Mouse (Mus musculus) thymus, postnatal 25 days (tissue): ENCODE data around the gene 5330417C22Rik.

Source experiments
- DNase-seq: peaks from one replicate; pipeline ENCODE4 v3.0.0; 2022

The 5330417C22Rik gene

DNA sequence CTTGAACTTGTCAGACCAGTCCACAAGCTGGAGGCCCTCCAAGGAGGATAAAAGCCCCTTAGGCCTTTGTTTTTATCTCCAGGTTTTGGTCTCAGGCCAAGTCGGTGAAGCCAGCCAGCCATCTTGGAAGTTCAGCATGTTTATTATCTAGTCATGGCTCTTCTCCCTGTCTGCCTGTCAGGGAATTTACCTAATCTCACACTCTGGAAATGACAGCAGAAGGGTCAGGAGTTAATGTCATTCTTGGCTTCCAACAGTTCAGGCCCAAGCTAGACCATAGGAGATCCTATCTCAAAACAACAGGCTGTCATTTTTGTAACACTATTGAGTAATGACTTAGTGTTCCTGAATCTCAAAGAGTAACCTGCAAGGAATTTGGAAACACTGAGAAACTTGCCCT, 82.2 kb downstream of the 5330417C22Rik start:
- DNase-seq, result no peak

DNA sequence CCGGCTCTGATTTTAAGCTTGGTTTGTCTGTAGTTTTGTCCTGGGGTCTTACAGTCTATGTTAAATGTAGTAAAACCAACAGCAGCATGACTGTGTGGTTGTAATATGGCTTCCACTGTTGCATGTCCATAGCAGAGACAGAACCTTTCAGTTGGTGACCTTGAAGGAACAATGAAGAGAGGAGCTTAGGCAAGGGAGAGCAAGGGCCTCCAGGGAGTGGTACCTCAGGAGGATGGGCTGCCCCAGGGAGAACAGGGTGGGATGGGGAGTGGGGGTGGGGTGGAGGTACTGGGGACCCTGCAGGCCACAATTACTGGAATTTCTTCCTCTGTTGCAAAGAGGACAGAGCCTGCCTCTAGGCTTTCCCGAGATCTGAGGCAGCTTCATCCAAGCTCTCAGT, 84.4 kb downstream of the 5330417C22Rik start:
- no peak for DNase-seq

DNA sequence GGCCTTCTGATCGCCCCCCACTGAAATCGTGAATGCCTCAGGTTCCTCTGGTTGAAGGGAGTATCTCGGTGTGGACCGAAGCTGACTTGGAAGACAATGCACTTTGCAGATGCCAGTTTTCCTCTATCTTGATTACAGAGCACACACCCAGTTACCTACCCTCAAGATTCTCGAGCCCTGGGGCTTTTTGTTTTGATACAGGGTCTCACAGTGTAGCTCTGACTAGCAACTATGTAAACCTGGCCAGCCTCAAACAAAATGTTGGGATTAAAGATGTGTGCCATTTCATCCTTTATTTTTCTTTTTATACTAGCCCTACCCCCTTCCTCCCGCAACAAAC, 91.0 kb downstream of the 5330417C22Rik start:
- DNase-seq, result no peak

DNA sequence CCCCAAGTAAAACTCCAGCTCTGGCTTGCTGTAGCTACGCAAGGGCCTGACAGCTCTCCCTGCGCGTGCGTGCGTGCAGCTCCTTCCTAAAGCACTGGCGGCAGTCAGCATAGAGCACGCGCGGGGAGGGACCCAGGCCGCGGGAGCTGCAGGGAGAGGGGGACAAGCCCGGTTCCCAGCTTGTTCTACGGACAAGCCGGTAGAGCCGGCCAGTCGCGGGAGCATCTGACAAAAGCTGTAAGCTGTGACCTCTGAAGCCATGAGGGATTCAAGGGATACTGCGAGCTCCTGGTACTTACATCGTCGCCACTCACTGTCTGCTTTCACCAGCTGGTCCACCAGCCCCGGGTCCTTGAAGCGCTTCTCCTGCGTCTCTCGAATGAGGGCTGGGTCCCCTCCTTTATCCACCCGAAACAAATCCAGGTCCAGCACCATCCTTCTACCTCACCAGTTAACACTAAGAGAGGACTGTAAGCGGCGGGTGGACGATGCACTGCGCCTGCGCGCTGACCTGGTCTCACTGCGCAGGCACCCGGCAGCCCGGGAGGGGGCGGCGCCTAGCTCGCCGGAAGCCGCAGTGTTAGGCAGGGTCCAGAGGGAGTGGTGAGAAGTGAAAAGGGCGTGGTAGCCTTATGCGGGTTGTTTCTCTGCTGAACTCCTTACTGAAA, 91.5 kb downstream of the 5330417C22Rik start, which contains the start of gene Sars:
Gene Sars (minus strand): TSS at position 512 of the 668 bp plus-strand sequence.
- DNase-seq, result peak; percentile 87

DNA sequence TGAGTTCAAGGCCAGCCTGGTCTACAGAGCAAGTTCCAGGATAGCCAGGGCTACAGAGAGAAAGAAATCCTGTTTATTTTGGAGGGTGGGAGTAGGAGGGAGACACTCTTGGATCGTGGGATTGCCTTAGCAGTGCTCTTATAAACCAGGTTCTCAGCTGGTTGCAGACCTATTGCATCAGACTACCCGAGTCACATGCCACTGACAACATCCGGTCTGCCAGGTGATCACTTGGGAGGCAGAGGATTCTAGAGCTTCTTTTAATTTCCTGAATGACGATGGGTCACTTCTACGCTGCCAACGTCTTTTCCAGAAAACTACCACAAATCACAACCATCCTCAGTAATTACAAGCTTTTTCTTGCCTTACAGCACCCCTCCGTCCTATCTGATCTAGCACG, 92.3 kb downstream of the 5330417C22Rik start:
- DNase-seq, result peak; percentile 38

DNA sequence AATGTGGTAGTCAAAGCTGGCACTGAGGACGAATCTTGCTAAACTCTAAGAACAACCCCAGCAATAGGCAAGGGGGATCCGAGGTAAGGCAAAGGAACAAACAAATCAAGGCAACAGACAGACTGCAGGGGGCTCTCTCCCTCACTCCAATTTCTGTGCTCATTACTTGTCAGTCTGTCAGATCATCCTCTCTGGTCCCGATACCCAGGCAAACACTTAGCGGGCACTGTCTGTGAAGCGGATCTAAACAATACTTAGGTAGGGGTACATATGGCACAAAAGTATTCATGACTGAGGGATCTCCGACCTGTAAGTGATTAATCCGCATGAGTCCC, 100.0 kb downstream of the 5330417C22Rik start:
- DNase-seq, result no peak

DNA sequence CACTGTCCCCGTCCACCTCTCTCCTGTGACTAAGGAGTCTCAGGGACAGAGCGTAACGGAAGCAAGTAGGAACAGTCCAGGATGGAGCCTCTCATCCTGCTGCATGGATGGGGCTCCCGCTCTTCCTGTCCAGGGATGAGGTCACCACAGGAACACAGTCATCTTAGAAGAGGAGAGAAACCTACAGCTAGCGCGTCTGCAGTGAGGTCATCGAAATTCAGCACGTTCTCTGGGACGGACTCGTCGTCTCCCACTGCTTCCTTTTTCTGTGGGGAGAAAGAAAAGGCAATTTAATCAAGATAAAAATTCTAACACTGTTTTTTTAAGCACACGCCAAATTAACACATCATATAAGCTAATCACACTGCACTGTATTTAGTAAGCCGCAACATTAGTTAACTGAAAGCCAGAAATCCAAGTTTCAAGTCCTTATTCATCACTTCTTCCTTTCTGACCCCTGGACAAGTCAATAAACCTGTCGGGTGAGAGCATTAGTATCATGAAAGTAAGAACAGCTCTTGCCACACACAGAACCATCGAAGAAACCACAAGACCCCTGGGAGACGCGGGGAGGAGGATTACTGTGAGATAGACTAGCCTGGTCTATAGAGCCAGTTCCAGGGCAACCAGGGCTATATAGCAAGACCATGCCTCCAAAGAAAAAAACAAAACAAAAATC, 100.5 kb downstream of the 5330417C22Rik start:
- DNase-seq, result no peak

DNA sequence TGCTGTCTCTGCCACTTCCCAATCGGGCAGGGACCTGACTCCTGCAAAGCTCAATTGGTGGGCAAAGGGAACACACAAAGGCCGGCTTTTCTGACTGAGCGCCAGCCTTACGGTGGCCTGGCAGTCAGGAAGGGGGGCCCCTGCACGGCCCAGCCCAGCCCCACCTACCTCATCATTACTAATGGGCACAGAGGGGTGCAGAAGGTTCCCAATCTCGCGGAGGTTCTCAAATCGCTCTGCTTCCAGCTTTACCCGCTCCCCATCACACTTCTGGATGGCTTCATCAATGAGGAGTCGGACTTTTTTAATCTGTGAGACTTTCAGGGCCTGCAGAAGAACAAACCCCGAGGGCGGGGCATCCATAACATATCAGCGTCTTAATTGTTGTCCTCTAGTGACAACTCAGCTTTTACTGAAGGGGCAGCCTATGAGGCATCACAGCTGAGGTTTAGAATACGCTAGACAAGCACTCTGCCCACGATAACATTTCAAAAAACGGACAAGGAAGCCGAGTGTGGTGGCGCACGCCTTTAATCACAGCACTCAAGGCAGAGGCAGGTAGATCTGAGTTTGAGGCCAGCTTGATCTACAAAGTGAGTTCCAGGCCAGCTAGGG, 102.3 kb downstream of the 5330417C22Rik start:
- DNase-seq, result no peak

DNA sequence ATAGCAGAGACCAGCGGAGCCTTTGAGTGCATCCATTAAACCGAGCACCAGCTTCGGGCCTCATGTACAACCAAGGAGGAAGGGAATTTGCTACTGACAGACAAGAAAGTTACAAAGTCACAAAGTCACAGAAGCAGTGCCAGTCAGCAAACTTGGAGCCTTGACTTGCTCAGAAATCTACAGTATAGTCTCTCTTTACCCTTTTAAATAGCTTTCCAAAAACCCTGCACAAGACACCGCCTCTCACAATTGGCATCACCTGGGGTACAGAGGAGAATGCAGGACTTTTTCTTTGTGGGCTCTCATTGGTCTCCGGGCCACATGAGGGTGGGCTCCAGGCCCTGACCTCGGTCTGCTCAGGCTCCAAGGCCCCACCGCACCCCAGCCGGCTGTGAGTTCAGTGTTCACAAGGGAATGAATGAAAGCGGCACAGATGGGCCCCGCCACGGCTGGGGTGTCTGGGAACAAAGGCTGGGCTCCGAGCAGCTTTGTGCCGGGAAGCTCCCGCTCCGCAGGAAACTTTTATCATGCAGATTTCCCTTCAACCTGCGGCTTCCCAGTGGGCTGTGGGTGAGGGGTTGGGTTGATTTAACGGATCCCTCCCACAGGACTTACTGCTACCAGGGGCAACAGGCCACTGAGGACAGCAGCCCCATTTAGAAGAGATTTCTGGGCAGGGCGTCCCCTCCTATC, 103.0 kb downstream of the 5330417C22Rik start:
- DNase-seq, result no peak

DNA sequence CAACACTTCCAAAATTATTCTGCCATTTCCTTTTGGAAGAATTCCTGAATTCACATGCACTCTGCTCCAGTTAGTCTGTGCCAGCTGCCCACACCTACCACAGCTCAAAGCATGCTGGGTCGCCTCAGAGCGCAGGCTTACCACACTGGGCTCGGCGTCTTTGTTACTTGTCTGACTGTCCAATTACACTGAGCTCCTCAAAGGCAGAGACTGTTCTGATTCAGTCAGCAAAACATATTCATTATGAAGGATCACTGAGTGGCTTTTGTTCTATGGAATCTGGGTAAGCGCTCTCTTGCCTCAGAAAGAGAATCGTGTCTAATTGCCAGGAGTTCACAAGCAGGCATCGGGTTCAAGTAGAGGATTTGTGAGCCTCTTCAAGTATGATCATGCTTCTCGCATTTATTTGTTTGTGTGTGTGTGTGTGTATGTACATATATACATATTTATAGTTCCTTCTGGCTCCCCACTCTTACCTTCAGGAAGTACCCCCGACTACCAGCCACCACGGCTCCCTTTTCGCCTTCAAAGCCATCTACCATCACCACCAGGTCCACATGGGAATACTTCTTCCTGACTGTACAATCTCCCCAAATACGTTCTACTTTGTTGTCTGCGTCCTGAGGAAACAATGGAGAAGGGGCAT, 103.7 kb downstream of the 5330417C22Rik start:
- DNase-seq, result no peak

DNA sequence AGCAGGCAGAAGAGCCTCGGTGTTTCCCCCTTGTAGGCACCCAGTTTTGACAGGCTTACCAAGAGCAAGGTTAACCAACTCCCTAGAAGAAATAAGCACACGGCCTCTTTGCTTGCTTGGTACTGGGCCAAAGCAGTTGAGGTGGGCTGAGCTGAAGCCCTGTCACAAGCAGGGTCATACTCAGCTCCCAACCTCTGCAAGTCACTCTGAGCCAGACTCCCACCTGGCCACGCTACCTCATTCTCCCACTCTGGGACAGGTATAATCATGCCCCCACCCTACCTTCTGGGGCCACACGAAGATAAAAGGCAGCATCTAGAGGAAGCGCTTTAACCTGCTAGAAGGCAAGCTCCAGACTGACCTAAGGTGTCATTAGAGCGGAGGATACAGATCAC, 110.7 kb downstream of the 5330417C22Rik start:
- DNase-seq, result no peak

DNA sequence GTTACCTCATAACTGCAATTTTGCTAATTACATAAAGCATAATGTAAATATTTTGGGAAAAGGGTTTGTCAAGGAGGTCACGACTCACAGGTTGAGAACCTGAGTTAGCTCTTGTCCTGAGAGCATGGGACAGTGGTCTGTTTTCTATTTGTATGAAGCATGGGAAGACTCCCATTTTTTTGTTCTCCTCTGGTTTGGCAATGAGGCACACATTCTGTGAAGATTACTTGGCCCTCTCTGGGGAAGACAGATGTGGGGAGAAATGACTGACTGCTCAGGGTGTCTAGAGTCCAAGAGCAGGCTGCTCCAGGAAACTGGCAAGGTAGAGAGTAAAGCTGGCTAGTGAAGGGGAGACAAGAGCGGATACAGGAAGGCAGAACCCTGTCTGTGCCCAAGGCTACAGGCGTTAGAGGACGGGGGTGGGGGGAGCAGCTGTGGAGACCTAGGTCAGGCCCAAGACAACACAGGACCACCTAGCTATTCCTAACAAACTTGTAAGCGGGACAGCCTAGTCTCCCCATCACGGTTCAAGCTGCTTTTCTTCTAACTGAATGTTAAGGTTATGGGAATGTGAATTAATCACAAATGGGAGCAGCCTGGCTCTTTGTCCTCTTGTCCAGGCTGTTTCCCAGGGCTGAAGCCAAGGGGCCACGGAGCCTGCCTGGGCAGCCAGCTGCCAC, 111.3 kb downstream of the 5330417C22Rik start:
- no peak for DNase-seq

DNA sequence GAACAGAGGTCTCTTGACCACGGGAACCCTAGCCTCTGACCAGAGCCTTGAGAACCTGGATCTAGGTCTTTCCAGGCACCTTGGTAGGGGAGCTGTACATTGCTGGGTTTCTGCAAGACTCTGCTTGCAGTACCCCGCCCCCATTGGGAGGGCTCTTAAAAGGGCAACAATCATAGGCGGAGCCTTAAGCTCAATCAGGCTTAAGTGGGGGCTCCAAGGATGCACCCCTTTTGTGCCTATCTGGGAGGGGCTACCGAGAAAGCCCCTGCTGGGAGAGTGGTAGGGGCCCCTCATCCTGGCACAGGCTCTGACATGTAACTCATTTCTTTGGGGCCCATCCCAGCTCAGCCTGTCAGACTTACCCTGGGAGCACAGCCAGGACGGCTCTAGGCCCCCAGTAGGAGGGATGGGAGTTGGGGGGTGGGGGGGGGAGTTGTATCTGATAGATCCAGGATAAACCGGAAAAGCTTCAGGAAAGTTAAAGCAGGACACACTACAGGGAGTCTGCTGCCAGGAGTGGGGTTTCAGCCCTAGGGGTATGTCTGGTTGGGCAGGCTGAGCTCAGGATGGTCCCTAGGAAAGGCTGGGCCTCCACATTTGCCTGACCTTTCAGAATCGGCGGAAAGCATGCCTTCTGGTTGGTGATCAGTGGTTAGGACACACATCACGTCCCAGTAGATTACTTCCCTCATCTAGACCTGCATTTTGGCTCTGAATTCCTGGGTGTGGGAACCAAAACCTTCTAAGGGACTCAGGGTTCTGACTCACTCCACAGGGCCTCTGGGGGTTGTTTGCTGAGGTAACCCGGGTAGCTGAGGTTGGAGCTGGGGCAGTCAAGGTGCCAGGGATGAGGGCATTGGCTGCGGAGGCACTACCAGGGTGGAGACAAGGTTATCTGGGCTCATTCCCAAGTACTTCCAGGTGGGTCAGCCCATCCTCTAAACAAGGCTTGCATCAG, 112.2 kb downstream of the 5330417C22Rik start:
- peak; percentile 50 for DNase-seq

DNA sequence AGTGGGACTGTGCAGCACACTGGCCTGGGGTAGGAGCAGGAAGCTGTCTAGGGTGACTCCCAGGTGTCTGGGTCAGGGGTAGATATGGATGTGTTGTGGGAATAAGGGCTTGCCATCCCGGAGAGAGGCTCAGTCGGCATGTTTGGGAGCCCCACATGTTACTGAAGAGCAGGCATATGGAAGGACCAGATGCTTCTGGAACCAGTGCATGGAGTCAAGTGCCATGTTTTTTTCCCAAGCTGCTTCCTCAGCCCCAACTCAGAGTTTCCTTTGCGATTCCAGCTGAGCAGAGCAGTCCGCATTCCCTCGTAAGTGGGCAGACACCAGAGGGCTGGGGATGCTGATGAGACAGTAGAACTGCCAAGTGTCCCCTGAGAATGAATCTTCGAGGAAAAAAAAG, 113.3 kb downstream of the 5330417C22Rik start:
- DNase-seq, result no peak

DNA sequence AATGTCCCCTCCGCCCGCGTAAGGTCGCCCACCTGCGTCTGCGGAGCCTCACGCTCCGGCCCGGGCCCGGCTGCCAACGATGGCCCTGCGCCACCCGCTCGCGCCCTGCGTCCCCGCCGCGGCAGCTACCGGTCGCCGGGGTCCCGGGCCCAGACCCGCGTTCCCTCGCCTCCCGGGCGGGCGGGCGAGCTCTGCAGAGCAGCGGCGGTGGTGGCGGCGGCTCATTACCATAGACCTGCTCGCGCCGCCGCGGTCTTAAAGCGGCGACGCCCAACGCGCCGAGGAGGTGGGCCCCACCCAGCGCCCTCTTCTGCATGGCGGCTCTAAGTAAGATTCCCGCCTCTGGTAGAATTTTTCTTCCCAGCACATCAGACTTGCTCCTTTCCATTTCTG, 120.5 kb downstream of the 5330417C22Rik start:
- peak; percentile 85 for DNase-seq

DNA sequence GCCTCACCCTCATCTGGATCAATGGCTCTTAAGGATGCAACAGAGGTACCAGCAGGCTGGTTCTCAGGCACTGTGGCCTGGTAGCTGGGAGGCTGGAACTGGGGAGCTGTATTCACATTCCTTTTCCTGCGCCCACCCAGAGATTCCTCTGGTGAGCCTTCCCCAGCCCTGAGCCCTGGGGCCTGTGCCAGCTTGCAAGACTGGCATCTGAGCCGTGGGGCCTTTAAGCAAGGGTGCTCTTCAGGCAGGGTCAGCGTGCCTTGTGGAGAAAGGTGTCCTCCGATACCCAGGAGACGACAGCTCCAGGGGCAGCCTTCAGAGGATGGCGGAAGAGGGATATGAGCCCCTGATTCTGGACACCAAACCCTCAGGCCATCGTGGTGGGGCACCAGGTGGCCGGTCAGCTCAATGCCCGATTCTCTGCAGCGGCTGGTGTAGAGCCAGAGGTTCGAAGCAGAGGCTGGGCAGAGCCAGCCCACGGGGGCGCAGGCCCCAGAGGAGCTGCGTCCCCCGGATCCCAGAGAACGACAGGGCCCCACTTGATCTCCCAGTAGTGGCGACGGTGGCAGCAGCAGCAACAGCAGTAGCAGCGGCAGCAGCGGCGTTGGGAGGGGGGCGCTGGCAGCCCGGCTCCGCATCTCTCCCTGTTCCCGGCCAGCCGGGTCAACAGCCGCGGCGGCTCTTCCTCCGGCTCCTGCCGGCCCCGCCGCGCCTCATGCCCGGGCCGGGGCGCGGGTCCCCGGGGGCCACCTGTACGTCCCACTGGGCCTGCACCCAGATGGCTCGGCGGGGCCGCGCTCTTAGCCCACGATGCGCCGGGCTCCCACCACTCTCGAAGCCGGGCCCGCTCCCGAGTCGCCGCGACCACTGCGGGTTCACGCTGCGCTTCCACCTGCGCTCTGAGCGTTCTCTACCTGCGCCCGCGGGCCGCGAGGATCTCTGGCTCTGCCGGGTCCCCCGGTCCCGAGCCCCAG, 121.2 kb downstream of the 5330417C22Rik start, which contains the start of gene Celsr2:
Gene Celsr2 (minus strand): TSS at position 696 of the 974 bp plus-strand sequence.
- DNase-seq, result peak; percentile 55

DNA sequence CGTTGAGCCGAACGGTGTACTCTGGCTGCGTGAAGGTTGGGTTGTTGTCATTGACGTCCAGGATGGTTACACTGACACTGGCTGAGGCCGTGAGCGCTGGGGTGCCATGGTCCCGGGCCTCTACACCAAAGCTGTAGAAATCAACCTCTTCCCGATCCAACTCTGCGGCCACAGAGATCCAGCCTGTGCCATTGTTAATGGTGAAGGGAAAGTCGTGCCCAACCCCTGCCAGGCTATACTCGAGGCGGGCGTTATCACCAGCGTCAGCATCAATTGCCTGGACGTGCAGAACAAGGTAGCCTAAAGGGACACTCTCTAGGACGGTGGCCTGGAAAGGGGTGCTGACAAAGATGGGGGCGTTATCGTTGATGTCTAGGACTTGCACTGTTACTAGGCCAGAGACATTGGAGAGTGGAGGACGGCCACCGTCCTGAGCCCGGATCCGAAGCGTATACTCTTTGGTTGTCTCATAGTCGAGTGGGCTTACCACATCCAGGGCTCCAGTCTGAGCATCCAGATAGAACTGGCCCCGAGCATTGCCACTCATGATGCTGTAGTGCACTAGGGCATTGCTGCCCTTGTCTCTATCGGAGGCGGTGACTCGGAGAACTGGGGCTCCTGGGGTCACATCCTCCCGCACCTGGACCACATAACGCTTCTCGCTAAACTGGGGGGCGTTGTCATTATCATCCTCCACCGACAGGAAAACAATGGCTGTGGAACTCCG, 122.5 kb downstream of the 5330417C22Rik start:
- DNase-seq, result no peak

DNA sequence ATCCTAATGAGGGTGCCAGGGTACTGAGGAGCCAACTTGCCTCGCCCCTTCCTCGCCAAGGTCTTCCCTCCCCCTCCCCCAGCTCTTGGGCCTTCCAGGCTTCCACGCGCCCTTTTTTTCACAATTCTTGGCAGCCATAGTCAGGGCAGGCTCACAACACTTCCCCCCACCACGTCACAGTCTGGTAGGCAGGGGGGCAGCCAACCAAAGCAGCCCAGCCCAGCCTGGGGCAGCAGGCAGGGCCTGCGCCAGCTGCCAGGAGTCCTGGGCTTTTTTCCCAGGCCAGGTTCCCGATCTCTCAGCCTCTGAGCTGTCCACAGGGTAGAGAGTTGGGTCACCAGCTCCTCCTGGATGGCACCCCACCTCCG, 124.6 kb downstream of the 5330417C22Rik start:
- DNase-seq, result no peak

DNA sequence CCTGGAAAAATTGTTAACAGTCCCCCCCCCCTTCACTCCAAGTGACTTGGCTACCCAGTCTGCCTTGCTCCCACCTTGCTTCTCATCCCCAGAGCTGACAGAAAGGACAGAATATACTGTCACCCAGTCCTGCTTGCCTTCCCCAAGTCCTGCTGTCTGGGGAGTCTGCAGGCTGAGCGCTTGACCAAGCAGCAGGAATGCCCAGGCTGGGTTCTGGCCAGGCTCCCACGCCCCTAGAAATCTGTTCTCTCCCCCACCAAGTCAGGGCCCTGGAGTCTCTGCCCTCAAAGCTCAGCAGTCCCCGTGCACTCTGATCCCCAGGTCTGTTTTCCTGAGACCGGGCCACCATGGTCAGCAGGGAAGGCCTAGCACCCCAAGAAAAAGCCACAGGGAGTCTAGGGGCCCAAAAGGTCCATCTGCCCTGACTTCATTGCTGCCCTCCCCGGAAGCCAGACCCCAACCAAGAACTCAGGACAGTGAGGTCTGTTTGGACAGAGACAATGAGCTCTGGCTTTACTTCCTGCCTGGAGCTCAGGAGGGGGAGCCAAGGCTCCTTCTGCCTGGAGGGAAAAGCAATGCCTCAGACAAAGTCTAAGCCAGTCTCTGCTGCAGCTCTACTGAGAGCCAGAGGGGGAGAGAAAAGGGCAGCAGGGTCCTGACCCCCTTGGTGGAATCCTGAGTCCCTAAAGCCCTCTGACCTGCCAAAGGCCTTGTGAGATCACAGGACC, 125.1 kb downstream of the 5330417C22Rik start:
- no peak for DNase-seq
